Mouse (Mus musculus) CD8-positive naive resting alpha-beta T cell, adult 2 months (primary cell): ENCODE measurements around the gene Olfr589.
"Not testable (repeated sequence)": the region's sequence is repeated elsewhere in the genome, so short reads cannot be mapped to it uniquely, and the experiment has no call there.

Experiments used
- DNase-seq, 2 experiments: peaks; one replicate each; pipeline ENCODE4 v3.0.0; 2022; ENCODE audit warnings: low read depth in 2 of 2, low spot score in 2 of 2

Olfr589 gene

GRCm38 (mm10) chr7:103156256-103156655 is at the start of gene Olfr589:
Gene Olfr589, minus strand, starts transcription at chr7:103156356.
- no peak for DNase-seq

GRCm38 (mm10) chr7:103184503-103184902 is 28.3 kb upstream of the Olfr589 start, which contains the start of gene Olfr592:
Gene Olfr592, plus strand, starts transcription at chr7:103184803.
- not testable (repeated sequence) for DNase-seq

DNA sequence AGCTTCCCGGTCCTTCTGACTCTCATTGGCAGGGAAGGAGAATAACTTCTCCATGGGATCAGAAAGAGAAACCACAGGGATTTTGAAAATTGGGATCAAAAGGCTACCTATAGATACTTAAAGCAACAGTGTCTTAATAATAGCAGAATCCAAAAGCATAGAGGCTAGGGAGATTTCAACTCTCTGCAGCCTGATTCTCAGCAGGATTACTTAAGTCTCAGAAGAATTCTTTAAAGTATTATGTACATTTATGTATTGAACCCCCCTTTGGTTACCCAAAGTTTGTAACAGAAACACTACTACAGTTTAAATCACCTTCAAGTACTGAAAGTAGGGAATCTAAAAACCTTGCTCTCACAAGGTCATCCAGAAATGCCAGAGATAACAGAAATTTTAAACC is 22.1 kb upstream of the Olfr589 start, which contains the start of gene Olfr591:
Olfr591 (minus strand) TSS at position 101 of the 400 bp plus-strand sequence.
- DNase-seq, result no peak

DNA sequence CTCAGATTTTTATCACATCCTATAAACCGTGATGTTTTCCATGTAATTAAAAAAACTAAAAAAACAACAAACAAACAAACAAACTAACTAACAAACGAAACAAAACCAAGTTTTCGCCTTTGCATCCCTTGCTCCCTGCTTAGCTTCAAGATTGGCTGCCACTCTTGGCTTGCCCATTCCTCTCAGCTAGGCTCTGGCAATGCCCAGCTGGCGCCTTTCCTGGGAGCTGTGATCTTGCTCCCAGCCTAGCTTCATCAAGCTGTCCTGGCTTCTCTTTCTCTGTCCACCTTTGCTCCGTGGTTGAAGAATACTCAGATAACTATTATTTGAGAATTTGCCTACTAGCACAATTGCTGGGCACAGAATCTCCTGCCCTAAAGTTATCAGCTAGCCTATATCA is 13.5 kb upstream of the Olfr589 start:
- DNase-seq, result no peak

DNA sequence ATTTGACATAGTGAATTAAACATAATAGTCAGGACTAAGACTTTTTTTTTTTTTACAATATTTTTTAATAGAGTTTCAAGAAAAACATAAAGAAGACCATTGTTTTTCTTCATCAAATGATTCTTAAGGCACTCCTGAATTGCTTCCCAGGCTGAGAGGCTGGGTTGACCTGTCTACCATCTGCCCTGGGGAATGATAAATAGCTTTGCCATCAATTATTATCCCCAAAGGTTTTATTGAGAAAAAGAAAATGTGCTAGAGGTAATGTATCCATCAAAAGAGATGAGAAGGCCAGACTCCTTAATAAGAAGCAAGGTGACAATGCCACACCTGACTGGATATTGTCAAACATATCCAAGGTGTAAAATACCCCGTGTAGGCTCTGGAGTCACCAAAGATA is 15.6 kb downstream of the Olfr589 start, which contains the start of gene Olfr588-ps1:
Olfr588-ps1 (plus strand) TSS at position 301 of the 400 bp plus-strand sequence.
- no peak for DNase-seq

GRCm38 (mm10) chr7:103125538-103125937 is 30.6 kb downstream of the Olfr589 start, which contains the start of gene Olfr586:
Gene Olfr586, minus strand, starts transcription at chr7:103125638.
- no peak for DNase-seq

- no peak for DNase-seq
Measured at GRCm38 (mm10) chr7:103119406-103119805, 36.8 kb downstream of the Olfr589 start.
